Mouse (Mus musculus): ENCODE results near the gene Slc17a2. TPM values are rescaled to one million over a fixed set of nuclear protein-coding genes. Genes with fewer than 3 reads are reported as not detected.
"Not testable (repeated sequence)": the region's sequence is repeated elsewhere in the genome, so short reads cannot be mapped to it uniquely, and the experiment has no call there.

Gene Slc17a2
- total RNA-seq (2015; ENCODE audit: low replicate concordance): not detected in 2 replicates
- total RNA-seq (2017; ENCODE audit: low replicate concordance): not detected in 2 replicates

DNA sequence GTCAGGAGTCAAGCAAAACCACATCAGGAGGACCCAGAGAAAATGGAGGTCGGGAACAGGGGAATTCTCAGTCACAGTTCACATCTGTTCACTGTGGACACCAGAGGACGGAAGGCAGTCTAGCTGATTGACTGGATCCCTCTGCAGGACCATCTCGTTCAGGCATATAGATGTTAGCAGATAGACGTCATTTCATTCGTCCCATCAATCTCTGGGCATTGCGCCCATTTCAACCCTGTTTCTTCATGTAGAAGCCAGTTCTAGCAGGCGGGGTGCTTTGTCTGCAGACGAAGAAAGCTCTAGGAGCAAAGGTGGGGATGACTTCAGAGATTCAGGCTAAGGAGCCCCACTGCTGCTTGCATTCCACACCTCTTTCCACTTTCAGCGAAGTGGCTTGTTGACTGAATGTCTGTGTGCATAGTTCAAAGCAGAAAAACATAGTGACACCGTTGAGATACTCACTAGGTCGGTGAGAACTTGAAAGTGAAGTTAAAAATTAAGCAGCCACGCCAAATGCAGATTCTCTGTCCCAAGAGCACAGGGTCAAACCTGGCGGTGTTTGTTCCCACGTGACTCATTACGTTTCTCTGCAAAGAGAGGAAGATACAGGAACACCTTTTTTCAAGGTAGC is at the start of gene Slc17a2:
Slc17a2 (plus strand) TSS at position 572 of the 631 bp plus-strand sequence.
- ATAC-seq (replicated peaks; ENCODE audit: low FRiP score, poor library complexity, severe bottlenecking): no peak

DNA sequence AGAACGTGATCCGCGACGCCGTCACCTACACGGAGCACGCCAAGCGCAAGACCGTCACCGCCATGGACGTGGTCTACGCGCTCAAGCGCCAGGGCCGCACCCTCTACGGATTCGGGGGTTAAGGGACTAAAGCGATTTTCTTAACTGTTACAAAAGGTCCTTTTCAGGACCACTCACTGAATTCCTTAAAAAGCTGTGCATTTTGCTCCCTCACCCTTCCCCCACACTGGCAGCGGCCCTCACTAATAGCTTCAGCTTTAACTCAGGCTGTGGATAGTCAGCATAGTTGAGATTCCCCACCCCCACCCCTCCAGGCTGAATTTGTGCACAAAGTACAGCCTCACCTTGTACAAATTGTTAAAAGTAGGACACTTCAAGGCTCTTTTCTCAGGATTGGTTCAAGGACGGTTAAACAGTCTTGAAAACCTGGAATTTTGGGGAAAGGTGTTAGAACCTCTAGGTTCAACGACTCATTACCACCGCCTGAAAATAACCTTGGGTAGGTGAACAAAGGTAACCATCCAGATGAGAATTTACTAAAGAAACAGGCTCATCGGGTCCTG is 49.5 kb upstream of the Slc17a2 start:
- peak; percentile 32 for ATAC-seq (replicated peaks; ENCODE audit: low FRiP score, poor library complexity, severe bottlenecking)

DNA sequence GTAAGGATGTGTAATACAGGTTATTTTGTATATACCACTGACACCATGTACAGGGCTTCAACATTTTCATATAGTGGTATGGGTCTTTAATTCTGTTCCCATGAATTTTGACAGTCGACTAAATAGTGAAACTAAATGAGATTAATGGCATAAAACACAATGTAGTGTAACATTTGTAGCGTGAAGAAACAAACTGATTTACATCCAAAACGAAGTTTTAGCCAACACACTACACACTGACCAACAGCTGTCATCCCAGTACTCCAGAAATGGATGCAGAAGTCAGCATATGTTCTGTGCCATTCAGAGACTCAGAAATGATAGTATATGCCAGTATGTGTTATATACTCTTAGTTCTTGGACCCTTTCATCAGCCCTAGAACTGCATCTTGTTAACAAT is 48.9 kb upstream of the Slc17a2 start:
- ATAC-seq (replicated peaks; ENCODE audit: low FRiP score, poor library complexity, severe bottlenecking): no peak

DNA sequence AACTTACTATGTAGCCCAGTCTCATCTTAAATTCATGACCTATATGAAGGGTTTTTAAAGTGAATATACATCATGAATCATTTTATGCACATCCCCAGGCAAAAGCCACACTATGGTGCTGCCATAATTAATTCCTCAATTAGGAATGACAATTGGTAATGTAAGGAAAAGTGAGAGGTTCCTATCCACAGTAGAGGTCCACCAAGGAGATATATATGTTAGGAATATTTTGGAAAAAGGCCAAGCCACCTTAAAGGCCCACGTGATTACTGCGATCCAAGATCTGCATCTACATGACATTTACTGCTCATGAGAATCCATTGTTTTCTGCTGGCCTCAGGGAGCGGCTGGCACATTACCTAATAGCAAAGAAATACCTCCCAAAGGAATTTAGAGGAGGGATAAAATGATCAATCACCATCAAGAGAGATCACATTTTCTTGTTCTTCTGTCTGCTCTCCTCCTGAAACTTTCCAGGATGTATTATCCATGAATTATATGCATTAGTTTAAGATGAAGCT is 47.5 kb upstream of the Slc17a2 start:
- no peak for ATAC-seq (replicated peaks; ENCODE audit: low FRiP score, poor library complexity, severe bottlenecking)

DNA sequence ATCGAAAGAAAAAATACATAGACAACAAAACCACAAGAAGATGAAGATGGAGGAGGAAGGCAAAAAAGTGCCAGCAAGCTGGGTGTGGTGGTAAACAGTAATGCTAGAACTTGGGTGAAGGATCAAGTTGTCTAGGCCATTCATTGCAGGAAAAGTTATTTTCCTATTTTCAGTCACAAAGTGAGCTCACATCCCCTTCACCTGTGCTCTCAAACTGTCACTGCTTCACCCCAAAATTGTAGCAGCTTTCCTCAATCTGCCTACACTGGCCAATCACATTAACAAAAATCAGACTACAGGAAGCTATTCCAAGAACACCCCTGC is 46.9 kb upstream of the Slc17a2 start:
- ATAC-seq (replicated peaks; ENCODE audit: low FRiP score, poor library complexity, severe bottlenecking): no peak

DNA sequence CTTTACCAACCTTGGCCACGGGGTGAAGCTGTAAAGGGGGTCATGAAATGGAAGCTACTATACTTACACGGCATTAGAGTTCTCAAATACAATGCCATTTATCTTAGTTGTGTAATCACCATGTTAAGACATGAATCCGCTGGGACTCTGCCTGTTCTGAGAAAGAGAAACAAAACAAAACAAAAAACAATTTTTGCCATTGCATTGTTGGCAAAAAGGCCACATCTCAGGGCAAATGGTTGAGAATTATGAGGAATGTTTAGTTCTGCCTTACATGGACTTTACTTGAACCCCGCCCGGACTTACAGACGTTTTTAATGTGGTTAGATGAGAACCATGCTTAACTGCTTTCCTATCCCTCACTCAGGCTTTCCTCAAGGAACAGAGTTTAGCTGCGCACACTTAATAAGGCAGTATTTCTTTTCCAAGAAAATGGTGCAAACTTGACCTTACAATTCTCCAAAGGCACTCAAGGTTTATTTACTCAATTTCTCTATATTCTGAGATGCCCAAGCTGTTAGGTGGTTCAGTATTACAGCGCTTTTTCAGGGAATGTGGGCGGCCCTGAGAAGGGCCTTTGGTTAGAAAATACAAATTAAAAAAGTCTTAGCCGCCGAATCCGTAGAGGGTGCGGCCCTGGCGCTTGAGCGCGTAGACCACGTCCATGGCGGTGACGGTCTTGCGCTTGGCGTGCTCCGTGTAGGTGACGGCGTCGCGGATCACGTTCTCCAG is 46.4 kb upstream of the Slc17a2 start:
- ATAC-seq (replicated peaks; ENCODE audit: low FRiP score, poor library complexity, severe bottlenecking): no peak

DNA sequence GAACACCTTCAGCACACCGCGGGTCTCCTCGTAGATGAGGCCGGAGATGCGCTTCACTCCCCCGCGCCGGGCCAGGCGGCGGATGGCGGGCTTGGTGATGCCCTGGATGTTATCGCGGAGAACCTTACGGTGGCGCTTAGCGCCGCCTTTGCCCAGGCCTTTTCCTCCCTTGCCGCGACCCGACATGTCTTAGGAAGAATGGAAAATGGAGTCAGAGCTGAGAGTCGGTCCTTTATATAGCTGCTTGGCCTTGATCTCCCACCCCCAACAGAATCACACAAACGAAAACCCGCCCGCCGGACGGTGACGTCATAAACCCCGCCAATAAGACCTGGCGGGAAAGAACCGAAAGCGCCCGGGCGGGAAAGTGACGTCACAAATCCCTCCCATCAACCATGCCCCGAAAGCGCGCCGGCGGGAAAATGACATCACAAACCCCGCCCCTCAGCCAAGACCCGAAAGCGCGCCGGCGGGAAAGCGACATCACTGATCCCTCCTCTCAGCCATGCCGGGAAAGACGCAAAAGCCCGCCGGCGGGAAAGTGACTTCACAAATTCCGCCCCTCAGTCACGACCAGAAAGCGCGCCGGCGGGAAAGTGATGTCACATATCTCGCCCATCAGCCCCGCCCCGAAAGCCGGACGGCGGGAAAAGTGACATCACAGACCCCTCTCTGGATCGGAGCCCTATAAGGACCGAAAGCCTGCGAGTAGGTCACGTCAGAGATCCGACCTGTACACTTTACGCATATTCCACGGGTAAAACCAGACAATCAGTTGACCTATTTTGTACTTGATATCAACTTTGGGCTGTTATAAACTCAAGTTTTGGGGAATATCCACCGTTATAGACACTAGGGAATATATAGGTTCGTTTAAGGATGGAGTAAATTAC is 45.6 kb upstream of the Slc17a2 start, which contains the start of gene Hist1h4a:
Hist1h4a (minus strand) TSS at position 259 of the 893 bp plus-strand sequence.
- ATAC-seq (replicated peaks; ENCODE audit: low FRiP score, poor library complexity, severe bottlenecking): peak; percentile 47

DNA sequence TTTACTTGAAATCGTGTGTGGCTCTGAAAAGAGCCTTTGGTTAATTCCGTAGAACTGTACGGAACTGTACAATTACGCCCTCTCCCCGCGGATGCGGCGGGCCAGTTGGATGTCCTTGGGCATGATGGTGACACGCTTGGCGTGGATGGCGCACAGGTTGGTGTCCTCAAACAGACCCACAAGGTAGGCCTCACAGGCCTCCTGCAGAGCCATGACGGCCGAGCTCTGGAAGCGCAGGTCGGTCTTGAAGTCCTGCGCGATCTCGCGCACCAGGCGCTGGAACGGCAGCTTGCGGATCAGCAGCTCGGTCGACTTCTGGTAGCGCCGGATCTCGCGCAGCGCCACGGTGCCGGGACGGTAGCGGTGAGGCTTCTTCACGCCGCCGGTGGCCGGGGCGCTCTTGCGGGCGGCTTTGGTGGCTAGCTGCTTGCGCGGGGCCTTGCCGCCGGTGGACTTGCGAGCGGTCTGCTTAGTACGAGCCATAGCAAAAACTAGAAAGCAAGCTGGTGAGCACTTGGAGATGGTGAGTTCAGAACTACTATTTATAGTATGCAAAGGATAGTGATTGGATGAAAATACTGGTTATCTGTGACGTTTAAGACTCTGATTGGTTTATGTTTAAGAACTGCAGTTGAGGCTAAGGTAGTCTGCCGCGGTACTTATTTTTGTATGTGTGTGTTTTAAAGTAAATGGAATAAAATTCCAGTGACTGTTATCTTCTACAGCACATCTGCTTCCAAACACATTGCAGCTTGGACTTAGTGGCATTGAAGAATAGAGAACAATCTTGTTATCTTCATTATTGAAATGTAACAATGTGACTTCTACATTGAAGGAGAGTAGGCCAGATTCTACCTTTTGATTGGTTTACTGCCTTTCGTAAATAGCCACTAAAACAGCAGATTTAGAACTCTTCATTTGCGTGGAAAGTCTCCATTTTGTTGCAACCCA is 44.6 kb upstream of the Slc17a2 start, which contains the start of gene Hist1h3a:
Hist1h3a (minus strand) TSS at position 516 of the 951 bp plus-strand sequence.
- peak; percentile 46 for ATAC-seq (replicated peaks; ENCODE audit: low FRiP score, poor library complexity, severe bottlenecking)

DNA sequence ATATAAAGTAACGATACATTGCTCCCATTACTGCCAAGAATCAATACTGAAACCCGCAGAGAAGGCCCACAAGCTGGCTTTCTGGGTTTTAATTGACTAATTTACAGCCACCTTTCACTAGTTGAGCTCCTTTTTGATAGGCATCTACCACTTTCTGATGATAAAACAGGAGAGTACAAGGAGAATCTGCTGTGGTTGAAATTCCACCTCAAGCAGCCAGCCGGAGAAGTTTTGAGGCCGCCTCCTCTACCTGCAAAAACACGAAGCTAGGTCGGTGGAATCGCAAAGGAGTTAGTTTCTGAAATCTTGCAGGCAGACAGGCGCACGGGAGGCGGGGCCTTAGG is 43.6 kb upstream of the Slc17a2 start:
- ATAC-seq (replicated peaks; ENCODE audit: low FRiP score, poor library complexity, severe bottlenecking): no peak

DNA sequence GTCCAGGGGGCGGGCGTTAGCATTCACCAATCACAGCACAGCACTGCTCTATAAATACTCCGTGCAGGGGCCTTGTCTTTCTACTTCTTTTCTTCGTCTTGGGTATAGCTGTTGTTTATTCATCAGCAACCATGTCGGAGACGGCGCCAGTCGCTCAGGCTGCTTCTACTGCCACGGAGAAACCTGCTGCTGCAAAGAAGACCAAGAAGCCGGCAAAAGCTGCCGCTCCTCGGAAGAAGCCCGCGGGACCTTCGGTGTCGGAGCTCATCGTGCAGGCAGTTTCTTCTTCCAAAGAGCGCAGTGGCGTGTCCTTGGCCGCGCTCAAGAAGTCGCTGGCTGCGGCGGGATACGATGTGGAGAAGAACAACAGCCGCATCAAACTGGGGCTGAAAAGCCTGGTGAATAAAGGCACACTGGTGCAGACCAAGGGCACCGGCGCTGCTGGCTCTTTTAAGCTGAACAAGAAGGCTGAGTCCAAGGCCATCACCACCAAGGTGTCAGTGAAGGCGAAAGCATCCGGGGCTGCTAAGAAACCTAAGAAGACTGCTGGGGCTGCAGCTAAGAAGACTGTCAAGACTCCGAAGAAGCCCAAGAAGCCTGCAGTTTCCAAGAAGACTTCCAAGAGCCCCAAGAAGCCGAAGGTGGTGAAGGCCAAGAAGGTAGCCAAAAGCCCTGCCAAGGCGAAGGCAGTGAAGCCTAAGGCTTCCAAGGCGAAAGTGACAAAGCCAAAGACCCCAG is 43.0 kb upstream of the Slc17a2 start, which contains the start of gene Hist1h1a:
Hist1h1a (plus strand) TSS at position 81 of the 738 bp plus-strand sequence.
- peak; percentile 51 for ATAC-seq (replicated peaks; ENCODE audit: low FRiP score, poor library complexity, severe bottlenecking)

DNA sequence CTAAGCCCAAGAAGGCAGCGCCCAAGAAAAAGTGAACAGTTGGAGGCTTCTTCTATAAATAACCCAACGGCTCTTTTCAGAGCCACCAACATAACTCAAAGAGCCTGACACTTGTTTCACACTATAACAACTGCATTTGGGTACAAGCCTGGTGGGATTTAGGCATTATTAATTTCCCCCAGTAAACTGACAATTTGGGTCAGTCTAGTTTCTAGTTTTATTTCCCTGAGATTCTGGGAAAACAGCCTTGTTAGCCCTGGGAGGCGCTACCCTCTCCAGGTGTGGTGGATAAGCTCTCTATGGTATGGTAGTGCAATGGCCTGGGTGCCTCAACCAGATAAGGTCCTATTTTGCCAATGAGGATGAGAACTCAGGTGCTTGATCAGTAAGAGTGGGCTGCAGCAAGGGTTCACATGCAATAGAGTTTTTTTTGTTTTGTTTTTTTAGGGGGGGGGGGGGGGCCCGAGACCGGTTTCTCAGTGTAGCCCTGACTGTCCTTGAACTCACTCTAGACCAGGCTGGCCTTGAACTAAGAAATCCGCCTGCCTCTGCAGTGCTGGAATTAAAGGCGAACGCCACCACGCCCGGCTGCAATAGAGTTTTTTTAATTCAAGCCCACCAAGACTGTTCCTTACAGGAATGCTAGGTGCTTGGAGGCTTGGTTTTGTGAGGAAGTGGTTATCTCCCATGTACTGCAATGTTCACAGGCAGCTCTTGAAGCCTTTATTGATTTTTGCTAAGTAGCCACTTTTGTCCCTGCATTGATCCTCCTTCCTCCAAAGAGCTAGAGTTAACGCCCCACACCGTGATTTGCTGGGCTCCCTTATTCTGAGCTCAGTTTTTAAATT is 42.2 kb upstream of the Slc17a2 start:
- ATAC-seq (replicated peaks; ENCODE audit: low FRiP score, poor library complexity, severe bottlenecking): peak; percentile 27; the same call in 1 of the 2 replicates

DNA sequence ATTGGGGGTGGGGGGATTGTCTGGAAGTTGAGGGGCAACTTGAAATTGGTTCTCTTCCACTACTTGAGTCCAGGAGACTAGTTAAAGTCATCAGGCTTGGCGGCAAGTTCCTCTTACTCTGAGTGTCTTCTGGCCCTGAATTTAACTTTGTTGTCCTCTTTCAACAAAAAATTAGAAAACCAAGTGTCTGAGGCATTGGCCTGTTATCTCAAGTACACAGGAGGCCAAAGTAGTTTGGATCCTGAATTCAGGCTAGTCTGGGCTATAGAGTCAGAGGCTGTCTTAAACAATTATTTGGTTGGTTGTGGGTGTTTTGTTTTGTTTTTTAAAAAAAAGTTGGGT is 41.6 kb upstream of the Slc17a2 start:
- ATAC-seq (replicated peaks; ENCODE audit: low FRiP score, poor library complexity, severe bottlenecking): no peak

DNA sequence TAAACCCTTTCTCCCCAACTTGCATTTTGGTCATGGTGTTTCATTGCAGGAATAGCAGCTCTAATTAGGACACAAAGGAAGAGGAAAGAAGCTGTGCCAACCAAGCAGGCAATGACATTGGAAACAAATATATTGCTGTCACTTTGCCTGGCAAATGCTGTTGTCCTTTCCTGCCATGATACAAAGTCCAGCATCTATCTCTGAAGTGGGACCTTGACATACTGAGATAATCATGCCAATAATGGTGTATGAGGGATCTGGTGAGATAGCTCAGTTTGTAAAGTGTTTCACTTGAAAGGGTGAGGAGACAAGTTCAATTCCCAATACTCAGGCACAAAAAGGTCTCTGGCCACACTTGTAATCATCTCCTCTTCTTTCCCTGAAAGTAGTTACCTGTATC is 40.0 kb upstream of the Slc17a2 start:
- ATAC-seq (replicated peaks; ENCODE audit: low FRiP score, poor library complexity, severe bottlenecking): no peak

DNA sequence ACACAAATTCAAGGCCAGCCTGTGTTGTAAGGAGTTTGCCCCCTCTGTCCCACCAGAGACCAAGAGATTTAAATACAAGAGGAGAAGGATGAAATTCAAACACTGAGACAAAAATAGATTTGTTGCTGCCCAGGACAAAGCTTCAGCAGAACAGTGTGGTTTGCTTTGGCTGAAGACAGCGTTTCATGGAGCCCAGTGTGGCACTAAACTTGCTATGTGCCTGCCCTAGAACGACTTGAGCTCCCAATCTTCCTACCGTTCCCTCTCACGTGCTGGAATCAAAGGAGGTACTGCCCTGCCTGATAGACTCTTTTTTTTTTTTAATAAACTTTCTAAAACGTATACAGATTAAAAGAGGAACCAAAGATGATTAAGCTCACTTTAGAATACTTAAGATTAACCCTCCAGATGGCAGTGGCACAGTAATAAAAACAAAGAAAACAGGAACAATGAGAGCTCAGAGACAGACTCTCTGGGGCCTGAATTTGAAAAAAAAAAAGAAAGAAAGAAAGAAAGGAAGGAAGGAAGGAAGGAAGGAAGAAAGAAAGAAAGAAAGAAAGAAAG is 37.9 kb upstream of the Slc17a2 start:
- ATAC-seq (replicated peaks; ENCODE audit: low FRiP score, poor library complexity, severe bottlenecking): no peak

DNA sequence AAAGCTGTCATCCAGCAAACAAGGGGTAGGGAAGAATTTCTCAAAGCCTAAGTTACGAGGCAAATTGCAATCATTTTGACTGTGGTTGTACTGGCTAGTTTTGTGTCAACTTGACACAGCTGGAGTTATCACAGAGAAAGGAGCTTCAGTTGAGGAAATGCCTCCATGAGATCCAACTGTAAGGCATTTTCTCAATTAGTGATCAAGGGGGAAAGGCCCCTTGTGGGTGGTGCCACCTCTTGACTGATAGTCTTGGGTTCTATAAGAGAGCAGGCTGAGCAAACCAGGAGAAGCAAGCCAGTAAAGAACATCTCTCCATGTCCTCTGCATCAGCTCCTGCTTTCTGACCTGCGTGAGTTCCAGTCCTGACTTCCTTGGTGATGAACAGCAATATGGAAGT is 37.2 kb upstream of the Slc17a2 start, which contains the start of gene Trim38:
Trim38 (plus strand) TSS at position 301 of the 400 bp plus-strand sequence.
- not testable (repeated sequence) for ATAC-seq (replicated peaks; ENCODE audit: low FRiP score, poor library complexity, severe bottlenecking)

DNA sequence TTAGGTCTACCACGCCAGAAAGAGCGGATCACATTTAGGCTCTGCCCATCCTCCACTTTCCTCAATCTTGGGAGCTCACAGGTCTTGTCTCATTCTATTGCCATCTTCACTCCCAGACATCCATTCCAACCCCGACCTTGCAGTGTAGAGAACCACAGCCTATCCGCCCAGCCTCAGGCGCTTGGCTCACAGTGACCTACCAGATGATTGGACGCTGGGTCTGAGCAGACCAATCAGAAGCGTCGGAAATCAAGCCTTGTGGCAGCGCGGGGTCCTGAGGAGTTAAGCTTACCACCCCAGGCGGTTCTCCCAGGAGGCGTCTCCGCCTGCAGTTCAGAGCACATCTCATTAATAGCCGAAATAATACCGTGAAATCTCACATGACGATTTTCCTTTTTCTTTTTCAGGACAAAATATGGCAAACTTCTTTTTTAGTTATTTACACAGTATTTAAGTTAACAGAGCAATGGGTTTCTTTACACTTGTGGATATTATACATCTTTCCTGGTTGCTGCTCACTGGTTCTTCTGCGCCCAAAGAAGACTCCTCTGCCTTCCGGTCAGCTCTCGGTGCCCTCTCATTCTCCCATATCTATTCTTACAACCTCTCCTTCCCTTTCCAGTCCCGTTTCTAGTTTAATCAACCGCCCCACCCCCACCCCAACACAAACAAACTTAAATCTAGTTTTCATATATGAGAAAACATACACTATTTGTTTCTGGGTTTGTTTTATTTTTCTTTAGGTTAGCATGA is 34.1 kb upstream of the Slc17a2 start:
- peak; percentile 98 for ATAC-seq (replicated peaks; ENCODE audit: low FRiP score, poor library complexity, severe bottlenecking)
